Comparison of ENCODE assay signal across 20 mouse cellular contexts in the genomic region with DNA sequence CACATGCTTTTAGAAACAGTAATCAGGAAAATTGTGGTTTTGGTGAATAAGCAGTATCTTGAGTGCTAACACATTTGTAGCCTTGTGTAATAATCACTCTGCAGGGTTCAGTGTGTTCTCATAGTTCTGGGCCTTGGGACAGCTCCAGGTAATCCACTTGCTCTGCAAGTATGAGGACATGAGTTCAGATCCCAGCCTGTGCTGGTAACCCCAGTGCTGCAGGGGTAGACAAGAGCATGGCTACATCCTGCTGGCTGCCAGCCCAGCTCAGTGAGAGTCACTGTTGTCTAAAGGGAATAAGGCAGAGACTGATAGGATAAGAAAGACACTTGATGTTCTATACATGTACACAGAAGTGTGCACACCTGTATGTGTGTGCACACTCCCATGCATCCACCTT.
"Had no signal": no experiment of that assay in that cellular context is flagged by ENCODE, and none has a peak within 500 bp of the region (broad histone marks: within the 10 kb centered on the region; RNA-seq: fewer than 3 reads in every experiment).

No protein-coding gene starts in this region.

- ATAC-seq: liver, embryonic 12.5 days; lung, postnatal 0 days had no signal

- H3K4me1 ChIP-seq: limb, embryonic 12.5 days; limb, embryonic 15.5 days had no signal

- H3K9me3 ChIP-seq: limb, embryonic 12.5 days; limb, embryonic 15.5 days; liver, embryonic 12.5 days; liver, embryonic 15.5 days; megakaryocyte, embryonic 14.5 days had no signal

- H3K4me3 ChIP-seq: limb, embryonic 12.5 days; limb, embryonic 15.5 days; liver, embryonic 12.5 days; liver, embryonic 15.5 days; megakaryocyte, embryonic 14.5 days had no signal

- DNase-seq: kidney, adult 18-20 months; kidney, adult 9 months; kidney, postnatal 14 days; kidney, postnatal 4 days; left cerebral cortex, postnatal 4 days; lung, embryonic 14.5 days; midbrain, embryonic 14.5 days; right cerebral cortex, adult 18-20 months; right cerebral cortex, postnatal 14 days; right cerebral cortex, postnatal 4 days; spleen, adult 18-20 months; thymus, adult 18-20 months; thymus, postnatal 4 days had no signal

- H3K27me3 ChIP-seq: limb, embryonic 12.5 days; limb, embryonic 15.5 days; liver, embryonic 12.5 days; liver, embryonic 15.5 days; megakaryocyte, embryonic 14.5 days had no signal

- H3K27ac ChIP-seq: limb, embryonic 12.5 days; limb, embryonic 15.5 days; liver, embryonic 12.5 days; liver, embryonic 15.5 days; macrophage had no signal

- H3K9ac ChIP-seq: limb, embryonic 12.5 days; limb, embryonic 15.5 days; liver, embryonic 12.5 days; liver, embryonic 15.5 days; lung, embryonic 14.5 days had no signal
